Comparison of ENCODE assay signal across 8 mouse cellular contexts in the genomic region with DNA sequence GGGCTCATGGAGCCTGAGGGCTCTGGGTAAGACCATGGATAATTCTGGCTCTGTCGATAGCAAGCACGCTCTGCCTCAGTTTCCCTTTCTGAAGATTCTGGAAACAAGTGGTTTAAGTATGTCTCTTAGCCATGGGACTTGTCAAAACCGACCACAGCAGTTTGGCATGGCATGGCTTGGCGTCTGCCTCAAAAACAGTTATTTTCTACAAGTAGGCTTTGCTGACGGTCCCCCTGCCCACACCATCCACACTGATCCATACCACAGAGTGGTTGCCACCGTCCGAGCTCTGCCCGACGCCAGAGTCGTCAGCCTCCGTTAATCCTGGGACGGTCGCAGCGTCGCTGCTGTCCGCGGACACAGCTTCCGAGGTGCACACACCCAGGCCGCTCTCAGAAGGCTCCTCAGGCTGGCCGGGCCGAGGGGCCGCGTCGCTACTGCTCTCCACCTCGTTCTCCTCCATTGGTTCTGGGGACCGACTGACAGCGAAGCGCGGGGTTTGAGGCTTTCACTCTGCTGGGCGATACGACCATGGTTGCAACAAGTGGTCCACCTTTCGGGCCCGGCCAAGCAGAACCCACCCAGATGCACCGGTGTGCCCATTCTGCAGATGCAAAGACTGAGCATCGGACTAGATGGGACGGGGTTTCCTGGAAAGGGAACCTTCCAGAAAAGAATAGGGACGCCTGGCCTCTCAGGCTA. TPM values are rescaled to one million over a fixed set of nuclear protein-coding genes. Genes with fewer than 3 reads are reported as not detected.
A peak's percentile ranks its signal among the peaks of the same experiment; 100 is the strongest.
DNase-seq lines count a peak whose midpoint lies in the region; ATAC-seq and TF ChIP-seq lines count a peak whose summit lies in the region.

No protein-coding gene starts in this region.

- no peak for DNase-seq in kidney, adult 8-10 months
- DNase-seq in liver, embryonic 11.5 days (ENCODE audit: low spot score): peak; percentile 51
- no peak for DNase-seq in stomach, postnatal 0 days (ENCODE audit: low spot score)
- no peak for DNase-seq in right cerebral cortex, adult 18-20 months
- DNase-seq in adipocyte (ENCODE audit: low spot score): no peak

- peak; percentile 71 for TF ChIP-seq EP300 in stomach, postnatal 0 days (optimal IDR thresholded peaks at IDR 0.05)

- H3K9ac ChIP-seq in kidney, embryonic 15.5 days: peak overlapping the region; percentile 87
- H3K9ac ChIP-seq in forebrain, embryonic 15.5 days (replicated peaks): peak overlapping the region; percentile 94
- peak overlapping the region; percentile 89 for H3K9ac ChIP-seq in liver, embryonic 11.5 days (ENCODE audit: low read depth, low read length)
- H3K9ac ChIP-seq in stomach, postnatal 0 days (ENCODE audit: low read length): peak overlapping the region; percentile 96

- H3K36me3 ChIP-seq in kidney, embryonic 15.5 days: peaks cover 39% of the 10 kb centered on the region
- peaks cover 39% of the 10 kb centered on the region for H3K36me3 ChIP-seq in forebrain, embryonic 15.5 days
- peaks cover 36% of the 10 kb centered on the region for H3K36me3 ChIP-seq in liver, embryonic 11.5 days (ENCODE audit: control insufficient read depth, insufficient read depth, low read length)
- peaks cover 25% of the 10 kb centered on the region for H3K36me3 ChIP-seq in stomach, postnatal 0 days (ENCODE audit: control insufficient read depth, insufficient read depth, low read length)

- H3K9me3 ChIP-seq in kidney, embryonic 15.5 days (replicated peaks): peaks cover 8% of the 10 kb centered on the region; the same call in 1 of the 2 replicates
- H3K9me3 ChIP-seq in forebrain, embryonic 15.5 days: 0 out of 2 replicates have a peak, but pooled peaks cover 5% of the 10 kb centered on the region
- peaks cover 5% of the 10 kb centered on the region for H3K9me3 ChIP-seq in liver, embryonic 11.5 days (ENCODE audit: control insufficient read depth, low read length)
- H3K9me3 ChIP-seq in stomach, postnatal 0 days (ENCODE audit: control insufficient read depth, low read length): no peaks in the 10 kb centered on the region; the same call in 1 of the 2 replicates

- peak overlapping the region; percentile 88 for H3K4me3 ChIP-seq in kidney, embryonic 15.5 days (replicated peaks)
- peak overlapping the region; percentile 91 for H3K4me3 ChIP-seq in brown adipose tissue, adult 24 weeks (ENCODE audit: insufficient read depth, low read depth, low read length)
- H3K4me3 ChIP-seq in forebrain, embryonic 15.5 days: peak overlapping the region; percentile 93
- H3K4me3 ChIP-seq in liver, embryonic 11.5 days (ENCODE audit: low read depth, low read length): peak overlapping the region; percentile 80
- H3K4me3 ChIP-seq in stomach, postnatal 0 days (ENCODE audit: low read depth, low read length): peak overlapping the region; percentile 80

- H3K4me2 ChIP-seq in kidney, embryonic 15.5 days: peak overlapping the region; percentile 86
- peak overlapping the region; percentile 96 for H3K4me2 ChIP-seq in forebrain, embryonic 15.5 days (replicated peaks)
- H3K4me2 ChIP-seq in liver, embryonic 11.5 days: peak overlapping the region; percentile 85
- H3K4me2 ChIP-seq in stomach, postnatal 0 days (replicated peaks; ENCODE audit: low read depth): peak overlapping the region; percentile 84

- no peaks in the 10 kb centered on the region for H3K27me3 ChIP-seq in kidney, embryonic 15.5 days
- no peaks in the 10 kb centered on the region for H3K27me3 ChIP-seq in forebrain, embryonic 15.5 days
- no peaks in the 10 kb centered on the region for H3K27me3 ChIP-seq in liver, embryonic 11.5 days (replicated peaks; ENCODE audit: control insufficient read depth, insufficient read depth, low read length)
- no peaks in the 10 kb centered on the region for H3K27me3 ChIP-seq in stomach, postnatal 0 days (ENCODE audit: control insufficient read depth, insufficient read depth, low read length)

- ATAC-seq in kidney, embryonic 15.5 days (replicated peaks; ENCODE audit: low FRiP score): peak; percentile 34
- peak; percentile 39; the same call in 1 of the 2 replicates for ATAC-seq in forebrain, embryonic 15.5 days (replicated peaks)
- ATAC-seq in liver, embryonic 11.5 days (replicated peaks; ENCODE audit: low FRiP score): peak; percentile 30
- ATAC-seq in stomach, postnatal 0 days (ENCODE audit: low FRiP score, low TSS enrichment): 0 out of 2 replicates have a peak, but pooled peaks have one; percentile 0

- H3K4me1 ChIP-seq in kidney, embryonic 15.5 days: peaks cover 29% of the 10 kb centered on the region
- H3K4me1 ChIP-seq in brown adipose tissue, adult 24 weeks (ENCODE audit: control insufficient read depth, insufficient read depth, insufficient read length, low read length): peaks cover 13% of the 10 kb centered on the region
- H3K4me1 ChIP-seq in forebrain, embryonic 15.5 days: peaks cover 23% of the 10 kb centered on the region
- H3K4me1 ChIP-seq in liver, embryonic 11.5 days (replicated peaks; ENCODE audit: control insufficient read depth, insufficient read depth, low read length): peaks cover 28% of the 10 kb centered on the region
- H3K4me1 ChIP-seq in stomach, postnatal 0 days (replicated peaks; ENCODE audit: control insufficient read depth, insufficient read depth): no peaks in the 10 kb centered on the region

- WGBS in kidney, embryonic 15.5 days: 5% methylated on average over 37 of the region's 37 CpGs
- WGBS in forebrain, embryonic 15.5 days: 6% methylated on average over 37 of the region's 37 CpGs
- WGBS in liver, embryonic 11.5 days: 4% methylated on average over 37 of the region's 37 CpGs
- 3% methylated on average over 37 of the region's 37 CpGs for WGBS in stomach, postnatal 0 days

- no peak for TF ChIP-seq CTCF in stomach, postnatal 0 days (IDR thresholded peaks at IDR 0.05; ENCODE audit: low read depth)

- peak overlapping the region; percentile 99 for H3K27ac ChIP-seq in kidney, embryonic 15.5 days
- peak overlapping the region; percentile 63 for H3K27ac ChIP-seq in brown adipose tissue, adult 24 weeks (replicated peaks; ENCODE audit: low read depth, low read length)
- peak overlapping the region; percentile 99 for H3K27ac ChIP-seq in forebrain, embryonic 15.5 days (replicated peaks)
- peak overlapping the region; percentile 96 for H3K27ac ChIP-seq in liver, embryonic 11.5 days (ENCODE audit: low read depth, low read length)
- H3K27ac ChIP-seq in stomach, postnatal 0 days (replicated peaks): peak overlapping the region; percentile 99

RNA-seq across cellular contexts. Expression of a gene that starts 1.0 kb away (rescaled TPM):
- 12.1 and 14.4 TPM in 2 replicates for polyA plus RNA-seq in kidney, embryonic 15.5 days (2015; fragmentation: Nextera tagmentation; extraction: Ambion mirVana)
- polyA plus RNA-seq in brown adipose tissue, adult 24 weeks (2012; ENCODE audit: insufficient read depth, insufficient read length, missing spikeins): 6.2 and 6.9 TPM in 2 replicates
- polyA plus RNA-seq in forebrain, embryonic 15.5 days (2015; fragmentation: Nextera tagmentation; extraction: Ambion mirVana): 15.7 and 16.7 TPM in 2 replicates
- polyA plus RNA-seq in liver, embryonic 11.5 days (2014; fragmentation: Nextera tagmentation; extraction: Ambion mirVana): 15.0 TPM in 2 replicates
- 3.7 and 4.3 TPM in 2 replicates for polyA plus RNA-seq in stomach, postnatal 0 days (2015; fragmentation: Nextera tagmentation; extraction: Ambion mirVana)

RNA-seq across cellular contexts. Expression of a gene that starts 30.1 kb away (rescaled TPM):
- 2.6 and 41.3 TPM in 2 replicates for polyA plus RNA-seq in kidney, embryonic 15.5 days (2015; fragmentation: Nextera tagmentation; extraction: Ambion mirVana)
- 5.8 and 6.9 TPM in 2 replicates for polyA plus RNA-seq in brown adipose tissue, adult 24 weeks (2012; ENCODE audit: insufficient read depth, insufficient read length, missing spikeins)
- polyA plus RNA-seq in forebrain, embryonic 15.5 days (2015; fragmentation: Nextera tagmentation; extraction: Ambion mirVana): 17.9 and 19.5 TPM in 2 replicates
- polyA plus RNA-seq in liver, embryonic 11.5 days (2014; fragmentation: Nextera tagmentation; extraction: Ambion mirVana): 0.66 and 1.9 TPM in 2 replicates
- 0.87 and 1.1 TPM in 2 replicates for polyA plus RNA-seq in stomach, postnatal 0 days (2015; fragmentation: Nextera tagmentation; extraction: Ambion mirVana)

RNA-seq across cellular contexts. Expression of a gene that starts 31.4 kb away (rescaled TPM):
- 73.1 and 81.1 TPM in 2 replicates for polyA plus RNA-seq in kidney, embryonic 15.5 days (2015; fragmentation: Nextera tagmentation; extraction: Ambion mirVana)
- 21.6 and 25.6 TPM in 2 replicates for polyA plus RNA-seq in brown adipose tissue, adult 24 weeks (2012; ENCODE audit: insufficient read depth, insufficient read length, missing spikeins)
- polyA plus RNA-seq in forebrain, embryonic 15.5 days (2015; fragmentation: Nextera tagmentation; extraction: Ambion mirVana): 94.8 and 101 TPM in 2 replicates
- 63.9 and 67.5 TPM in 2 replicates for polyA plus RNA-seq in liver, embryonic 11.5 days (2014; fragmentation: Nextera tagmentation; extraction: Ambion mirVana)
- polyA plus RNA-seq in stomach, postnatal 0 days (2015; fragmentation: Nextera tagmentation; extraction: Ambion mirVana): 49.2 and 51.4 TPM in 2 replicates

RNA-seq across cellular contexts. Expression of a gene that starts 50.1 kb away (rescaled TPM):
- polyA plus RNA-seq in kidney, embryonic 15.5 days (2015; fragmentation: Nextera tagmentation; extraction: Ambion mirVana): 1.1 TPM in 2 replicates
- polyA plus RNA-seq in brown adipose tissue, adult 24 weeks (2012; ENCODE audit: insufficient read depth, insufficient read length, missing spikeins): 1.2 and 1.3 TPM in 2 replicates
- 16.2 and 17.2 TPM in 2 replicates for polyA plus RNA-seq in forebrain, embryonic 15.5 days (2015; fragmentation: Nextera tagmentation; extraction: Ambion mirVana)
- polyA plus RNA-seq in liver, embryonic 11.5 days (2014; fragmentation: Nextera tagmentation; extraction: Ambion mirVana): 0.55 and 0.70 TPM in 2 replicates
- polyA plus RNA-seq in stomach, postnatal 0 days (2015; fragmentation: Nextera tagmentation; extraction: Ambion mirVana): 0.12 and 0.21 TPM in 2 replicates

RNA-seq across cellular contexts. Expression of a gene that starts 53.0 kb away (rescaled TPM):
- polyA plus RNA-seq in kidney, embryonic 15.5 days (2015; fragmentation: Nextera tagmentation; extraction: Ambion mirVana): 35.6 and 38.7 TPM in 2 replicates
- polyA plus RNA-seq in brown adipose tissue, adult 24 weeks (2012; ENCODE audit: insufficient read depth, insufficient read length, missing spikeins): 59.0 and 82.5 TPM in 2 replicates
- 45.3 and 50.7 TPM in 2 replicates for polyA plus RNA-seq in forebrain, embryonic 15.5 days (2015; fragmentation: Nextera tagmentation; extraction: Ambion mirVana)
- 9.9 and 10.7 TPM in 2 replicates for polyA plus RNA-seq in liver, embryonic 11.5 days (2014; fragmentation: Nextera tagmentation; extraction: Ambion mirVana)
- polyA plus RNA-seq in stomach, postnatal 0 days (2015; fragmentation: Nextera tagmentation; extraction: Ambion mirVana): 42.7 and 44.2 TPM in 2 replicates
